26 mouse cellular contexts compared by ENCODE assay signal in the genomic region with DNA sequence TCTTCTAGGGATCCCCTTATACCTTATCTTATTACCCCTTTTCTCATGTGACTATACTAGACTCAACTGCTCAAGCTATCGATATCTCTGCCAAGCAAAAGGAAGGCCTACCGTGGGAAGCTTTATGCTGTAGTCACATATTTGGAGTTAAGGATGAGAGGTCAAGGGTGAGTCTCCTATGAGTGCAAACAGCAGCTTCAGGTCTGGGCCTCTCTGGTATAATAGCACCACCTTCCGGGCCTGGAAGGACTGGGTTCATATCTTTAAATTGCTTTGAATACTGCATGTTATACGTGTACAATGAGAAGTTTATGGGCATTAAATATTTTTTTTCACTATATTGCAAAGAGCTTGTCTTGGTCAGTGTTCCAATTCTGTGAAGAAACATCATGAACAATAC.
DNase-seq lines count a peak whose midpoint lies in the region; ATAC-seq and TF ChIP-seq lines count a peak whose summit lies in the region.
"Had no signal": no experiment of that assay in that cellular context is flagged by ENCODE, and none has a peak within 500 bp of the region (broad histone marks: within the 10 kb centered on the region; RNA-seq: fewer than 3 reads in every experiment).

No protein-coding gene starts in this region.

- H3K9me3 ChIP-seq in intestine, postnatal 0 days (ENCODE audit: control insufficient read depth): no peaks in the 10 kb centered on the region
- H3K9me3 ChIP-seq in intestine, embryonic 16.5 days (ENCODE audit: control insufficient read depth, low read length): no peaks in the 10 kb centered on the region
- no peaks in the 10 kb centered on the region for H3K9me3 ChIP-seq in lung, embryonic 14.5 days (ENCODE audit: low read depth, low read length)
- H3K9me3 ChIP-seq: embryonic facial prominence, embryonic 10.5 days; embryonic facial prominence, embryonic 13.5 days; forebrain, embryonic 12.5 days; forebrain, embryonic 15.5 days had no signal

- H3K4me1 ChIP-seq in intestine, postnatal 0 days (replicated peaks; ENCODE audit: control insufficient read depth, insufficient read depth, low read length): no peaks in the 10 kb centered on the region
- no peaks in the 10 kb centered on the region for H3K4me1 ChIP-seq in intestine, embryonic 16.5 days (ENCODE audit: control insufficient read depth, insufficient read depth, low read length)
- peaks cover 7% of the 10 kb centered on the region; the same call in 1 of the 2 replicates for H3K4me1 ChIP-seq in lung, embryonic 14.5 days (ENCODE audit: insufficient read depth)
- no peaks in the 10 kb centered on the region for H3K4me1 ChIP-seq in lung, adult 2 months (ENCODE audit: control insufficient read depth, insufficient read depth, low read length)
- H3K4me1 ChIP-seq: embryonic facial prominence, embryonic 10.5 days; embryonic facial prominence, embryonic 13.5 days; forebrain, embryonic 12.5 days had no signal

- no peak for ATAC-seq in intestine, postnatal 0 days
- no peak for ATAC-seq in intestine, embryonic 16.5 days
- no peak for ATAC-seq in lung, embryonic 14.5 days (ENCODE audit: insufficient read depth)
- ATAC-seq: forebrain, embryonic 15.5 days; hindbrain, postnatal 0 days had no signal

- no peak for TF ChIP-seq POLR2A in lung, adult 2 months (IDR thresholded peaks at IDR 0.05; ENCODE audit: borderline replicate concordance, extremely low read depth, low read depth, low read length)

- H3K9ac ChIP-seq in intestine, postnatal 0 days (ENCODE audit: low read depth, low read length): no peak overlapping the region
- no peak overlapping the region for H3K9ac ChIP-seq in intestine, embryonic 16.5 days (ENCODE audit: low read depth, low read length)
- H3K9ac ChIP-seq in lung, embryonic 14.5 days: no peak overlapping the region
- H3K9ac ChIP-seq: embryonic facial prominence, embryonic 13.5 days; forebrain, embryonic 12.5 days; forebrain, embryonic 15.5 days; hindbrain, embryonic 14.5 days had no signal

- no peak overlapping the region for H3K4me3 ChIP-seq in intestine, postnatal 0 days (ENCODE audit: low read depth, low read length)
- no peak overlapping the region for H3K4me3 ChIP-seq in intestine, embryonic 16.5 days (ENCODE audit: low read length)
- H3K4me3 ChIP-seq in lung, embryonic 14.5 days (ENCODE audit: low read depth, low read length): no peak overlapping the region
- H3K4me3 ChIP-seq in lung, adult 2 months (replicated peaks; ENCODE audit: extremely low read depth, low read depth, low read length): no peak overlapping the region
- H3K4me3 ChIP-seq: embryonic facial prominence, embryonic 10.5 days; embryonic facial prominence, embryonic 13.5 days; erythroblast, embryonic 14.5 days; forebrain, embryonic 12.5 days; forebrain, embryonic 15.5 days had no signal

- peak; percentile 58 for DNase-seq in heart, adult 11 months
- no peak for DNase-seq in heart, postnatal 4 days
- DNase-seq in lung, embryonic 14.5 days: no peak
- DNase-seq in lung, adult 2 months: no peak
- DNase-seq in 416B (ENCODE audit: low read depth): peak; percentile 10
- DNase-seq in left cerebral cortex, postnatal 10 days (ENCODE audit: extremely low spot score in 1 of 2, low spot score in 2 of 2): no peak
- DNase-seq: adrenal gland, adult 2 months; adrenal gland, postnatal 14 days; B cell, adult 2 months; cerebellum, adult 11-12 months; cerebellum, adult 8-10 months; cerebellum, postnatal 10 days; cerebellum, postnatal 36 days; embryo, embryonic 11 days; gastrocnemius, postnatal 25 days; heart, postnatal 36 days had no signal

- no peak overlapping the region for H3K27ac ChIP-seq in intestine, postnatal 0 days (ENCODE audit: low read depth, low read length)
- no peak overlapping the region for H3K27ac ChIP-seq in intestine, embryonic 16.5 days (ENCODE audit: low read length)
- no peak overlapping the region for H3K27ac ChIP-seq in lung, embryonic 14.5 days (ENCODE audit: low read depth)
- H3K27ac ChIP-seq: embryonic facial prominence, embryonic 10.5 days; embryonic facial prominence, embryonic 13.5 days; forebrain, embryonic 12.5 days; forebrain, embryonic 15.5 days; hindbrain, embryonic 14.5 days; hindbrain, postnatal 0 days had no signal

- H3K27me3 ChIP-seq in intestine, postnatal 0 days (replicated peaks; ENCODE audit: control insufficient read depth, insufficient read depth, low read length): no peaks in the 10 kb centered on the region
- H3K27me3 ChIP-seq in intestine, embryonic 16.5 days (replicated peaks; ENCODE audit: control insufficient read depth, insufficient read depth, low read length): no peaks in the 10 kb centered on the region
- no peaks in the 10 kb centered on the region for H3K27me3 ChIP-seq in lung, embryonic 14.5 days (ENCODE audit: insufficient read depth, low read length)
- H3K27me3 ChIP-seq: embryonic facial prominence, embryonic 13.5 days; forebrain, embryonic 12.5 days; forebrain, embryonic 15.5 days had no signal

- TF ChIP-seq CTCF in intestine, postnatal 0 days (IDR thresholded peaks at IDR 0.05; ENCODE audit: low read depth): peak; percentile 51
- TF ChIP-seq CTCF in lung, embryonic 14.5 days (IDR thresholded peaks at IDR 0.05; ENCODE audit: low read depth): peak; percentile 22; the same call in 1 of the 2 replicates
- no peak for TF ChIP-seq CTCF in lung, adult 2 months (IDR thresholded peaks at IDR 0.05; ENCODE audit: insufficient read depth, low read length)

- no peaks in the 10 kb centered on the region for H3K36me3 ChIP-seq in intestine, postnatal 0 days (ENCODE audit: control insufficient read depth, insufficient read depth)
- H3K36me3 ChIP-seq in intestine, embryonic 16.5 days (ENCODE audit: control insufficient read depth, insufficient read depth, low read length): no peaks in the 10 kb centered on the region
- H3K36me3 ChIP-seq in lung, embryonic 14.5 days (ENCODE audit: insufficient read depth): no peaks in the 10 kb centered on the region
- H3K36me3 ChIP-seq: forebrain, embryonic 12.5 days; forebrain, embryonic 15.5 days had no signal

- no peak overlapping the region for H3K4me2 ChIP-seq in intestine, postnatal 0 days (replicated peaks; ENCODE audit: low read depth)
- H3K4me2 ChIP-seq in intestine, embryonic 16.5 days (ENCODE audit: low read depth, low read length): no peak overlapping the region
- no peak overlapping the region for H3K4me2 ChIP-seq in lung, embryonic 14.5 days
- H3K4me2 ChIP-seq: embryonic facial prominence, embryonic 13.5 days; forebrain, embryonic 12.5 days; forebrain, embryonic 15.5 days; heart, embryonic 11.5 days; hindbrain, embryonic 14.5 days had no signal

- intact Hi-C loops in left cerebral cortex, postnatal 10 days (cut with DNase I): loop anchor here (5.0 kb wide), 2 partner anchors 85 to 275 kb away; a partner anchor contains a TSS

- 50% methylated on average over 4 of the region's 4 CpGs for WGBS in intestine, postnatal 0 days
- WGBS in intestine, embryonic 16.5 days: 60% methylated on average over 4 of the region's 4 CpGs
- 59% methylated on average over 4 of the region's 4 CpGs for WGBS in lung, embryonic 14.5 days
- WGBS in lung, adult 2 months: 72% methylated on average over 4 of the region's 4 CpGs

Comparison
In these comparisons a context has a peak if more than half of its experiments do, and no peak if none do; other contexts are left out.
1. DNase-seq: peak in heart, adult 11 months (single experiment) and 416B (single experiment); none in heart, postnatal 4 days (single experiment), lung, embryonic 14.5 days (single experiment), lung, adult 2 months (single experiment) and left cerebral cortex, postnatal 10 days (0 of 2).